Mouse (Mus musculus): Measurements from ENCODE around the gene Wdr11.

The Wdr11 gene

GRCm38 (mm10) chr7:129685326-129685725 lies 93.7 kb downstream of the Wdr11 start:
- no peak for DNase-seq (ENCODE audit: low spot score)

Data from ovary, postnatal 36 days (tissue).